Mouse (Mus musculus): ENCODE data around the gene Mettl9. TPM values are rescaled to one million over a fixed set of nuclear protein-coding genes. Genes with fewer than 3 reads are reported as not detected.

The Mettl9 gene
- polyA plus RNA-seq, 1 experiment, result 17.9 TPM

- TF ChIP-seq CTCF (IDR thresholded peaks at IDR 0.05; ENCODE audit: insufficient read depth, low read length) (peak; percentile 62), POLR2A (IDR thresholded peaks at IDR 0.05; ENCODE audit: borderline replicate concordance, extremely low read depth, low read depth, low read length) (no peak)
- DNase-seq, result peak; percentile 86
- WGBS, result 11% methylated on average over 10 of the region's 10 CpGs
- H3K4me1 ChIP-seq (ENCODE audit: control insufficient read depth, insufficient read depth, low read length), result no peaks in the 10 kb centered on the region
- H3K4me3 ChIP-seq (replicated peaks; ENCODE audit: extremely low read depth, low read depth, low read length), result no peak overlapping the region
Observed at GRCm38 (mm10) chr7:121120143-121120818, 86.0 kb downstream of the Mettl9 start.

Other genes starting within 250 kb of the Mettl9 start
- gene Gm5737, start 222.1 kb upstream of the Mettl9 start, polyA plus RNA-seq (2012; rRNA removed), result 0.58 and 0.83 TPM in 2 replicates
- 12.0 and 13.9 TPM in 2 replicates for gene Eef2k, start 191.6 kb upstream of the Mettl9 start, polyA plus RNA-seq (2012; rRNA removed)
- gene Polr3e, start 116.7 kb upstream of the Mettl9 start, polyA plus RNA-seq (2012; rRNA removed), result 12.6 and 14.4 TPM in 2 replicates
- gene Cdr2, start 52.1 kb upstream of the Mettl9 start, polyA plus RNA-seq (2012; rRNA removed), result 15.8 and 18.0 TPM in 2 replicates
- gene Mfsd13b, start 51.9 kb upstream of the Mettl9 start, polyA plus RNA-seq (2012; rRNA removed), result 0.16 and 0.19 TPM in 2 replicates
- gene Igsf6, start 40.1 kb downstream of the Mettl9 start, polyA plus RNA-seq (2012; rRNA removed), result 1.5 and 2.7 TPM in 2 replicates
- 0.03 and 0.05 TPM in 2 replicates for gene Otoa, start 47.2 kb downstream of the Mettl9 start, polyA plus RNA-seq (2012; rRNA removed)

Measured in lung, adult 2 months (tissue).